Mouse (Mus musculus): ENCODE data around the gene Sbk1.

- TF ChIP-seq EP300 (IDR thresholded peaks at IDR 0.05; ENCODE audit: insufficient read depth, low read depth, low read length), result no peak
- TF ChIP-seq CTCF (IDR thresholded peaks at IDR 0.05; ENCODE audit: low read depth, low read length), result no peak
- no peak for TF ChIP-seq POLR2A (IDR thresholded peaks at IDR 0.05; ENCODE audit: insufficient read depth, low read length)
Measured at GRCm38 (mm10) chr7:126340206-126340618, 67.8 kb downstream of the Sbk1 start.

Measured in ES-Bruce4 (cell line).